Mouse (Mus musculus) liver, embryonic 18 days (tissue): ENCODE data around the gene Ube2s. TPM values are rescaled to one million over a fixed set of nuclear protein-coding genes. Genes with fewer than 3 reads are reported as not detected.

ENCODE experiments used
- polyA plus RNA-seq: library from polyadenylated mRNA; depleted of rRNA; stranded (reverse); fragments of >200 nt; gene quantifications from 2 replicates; pipeline ENCODE4 v1.2.3, GENCODE M21; 2012; rRNA removed

Gene Ube2s
- 252 and 281 TPM in 2 replicates for polyA plus RNA-seq

DNA sequence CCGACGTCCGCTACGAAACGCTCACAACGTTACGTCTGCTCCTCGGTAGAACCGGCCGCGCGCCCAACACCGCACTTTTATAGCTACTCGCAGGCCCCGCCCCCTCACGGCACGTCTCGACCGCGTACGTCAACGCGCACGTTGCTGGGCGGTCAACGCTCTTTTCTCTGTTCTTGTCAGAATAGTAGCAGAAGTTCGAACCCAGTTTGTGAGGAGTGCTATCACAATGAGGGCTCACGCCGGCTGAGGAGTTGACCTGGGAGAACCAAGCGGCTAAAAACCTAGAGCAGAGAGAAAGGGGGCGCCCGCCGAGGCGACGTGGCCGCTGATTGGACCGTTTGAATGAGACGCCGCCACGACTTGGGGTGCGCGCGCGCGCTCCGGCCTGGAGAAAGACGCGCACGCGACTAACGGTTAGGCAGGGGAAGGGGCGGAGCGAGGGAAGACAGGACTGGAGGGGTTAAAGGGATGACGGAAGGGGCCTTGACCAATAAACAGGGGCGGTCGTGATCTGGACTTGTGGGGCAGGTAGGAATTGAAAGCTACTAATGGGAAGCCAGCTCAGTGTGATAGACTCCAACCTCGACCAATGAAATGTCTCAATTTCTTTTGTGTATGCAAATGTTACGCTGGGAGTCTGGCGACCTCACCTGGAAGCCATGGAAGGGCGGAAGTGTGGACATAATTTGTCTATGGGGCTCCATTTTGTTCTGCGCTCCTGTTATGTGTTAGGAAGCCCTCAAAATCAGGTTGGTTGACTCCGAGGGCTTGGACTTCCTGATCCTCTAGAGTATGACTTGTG, at the start of gene Ube2s:
Ube2s (minus strand) TSS at position 288 of the 802 bp plus-strand sequence.

DNA sequence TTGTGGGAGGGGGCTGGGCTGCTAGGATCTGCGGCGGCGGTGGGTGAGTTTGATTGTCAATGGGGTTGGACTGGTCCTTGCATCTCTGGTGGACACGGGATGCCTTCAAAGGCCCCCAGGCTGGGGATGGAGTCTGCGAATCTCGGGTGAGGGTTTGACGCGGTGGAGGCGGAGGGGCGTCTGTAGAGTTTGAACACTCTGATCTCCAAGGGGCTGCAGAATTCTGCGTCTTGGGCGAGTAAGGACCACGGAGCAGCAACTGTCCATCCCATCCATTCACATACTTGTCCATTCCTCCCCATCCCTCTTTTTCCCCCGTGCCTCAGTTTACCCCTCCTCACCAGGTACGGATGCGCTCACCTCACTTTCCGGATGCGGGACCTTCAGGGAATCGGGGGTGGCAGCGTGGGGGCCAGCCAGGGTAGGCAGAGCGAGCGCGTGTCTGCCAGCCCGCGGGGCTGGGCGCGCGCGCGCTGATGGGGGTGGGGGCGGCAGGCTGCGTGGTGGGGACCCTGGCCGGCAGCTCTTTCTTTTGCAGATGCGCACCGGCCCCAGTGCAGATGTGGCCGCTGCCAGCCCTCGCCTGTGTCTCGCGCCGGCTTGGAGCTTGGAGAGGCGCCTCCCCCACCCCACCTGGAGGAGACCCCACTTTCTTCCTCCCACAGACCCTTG, 32.0 kb upstream of the Ube2s start, which contains the start of gene Shisa7:
Shisa7 (minus strand) TSS at position 452 of the 672 bp plus-strand sequence.

DNA sequence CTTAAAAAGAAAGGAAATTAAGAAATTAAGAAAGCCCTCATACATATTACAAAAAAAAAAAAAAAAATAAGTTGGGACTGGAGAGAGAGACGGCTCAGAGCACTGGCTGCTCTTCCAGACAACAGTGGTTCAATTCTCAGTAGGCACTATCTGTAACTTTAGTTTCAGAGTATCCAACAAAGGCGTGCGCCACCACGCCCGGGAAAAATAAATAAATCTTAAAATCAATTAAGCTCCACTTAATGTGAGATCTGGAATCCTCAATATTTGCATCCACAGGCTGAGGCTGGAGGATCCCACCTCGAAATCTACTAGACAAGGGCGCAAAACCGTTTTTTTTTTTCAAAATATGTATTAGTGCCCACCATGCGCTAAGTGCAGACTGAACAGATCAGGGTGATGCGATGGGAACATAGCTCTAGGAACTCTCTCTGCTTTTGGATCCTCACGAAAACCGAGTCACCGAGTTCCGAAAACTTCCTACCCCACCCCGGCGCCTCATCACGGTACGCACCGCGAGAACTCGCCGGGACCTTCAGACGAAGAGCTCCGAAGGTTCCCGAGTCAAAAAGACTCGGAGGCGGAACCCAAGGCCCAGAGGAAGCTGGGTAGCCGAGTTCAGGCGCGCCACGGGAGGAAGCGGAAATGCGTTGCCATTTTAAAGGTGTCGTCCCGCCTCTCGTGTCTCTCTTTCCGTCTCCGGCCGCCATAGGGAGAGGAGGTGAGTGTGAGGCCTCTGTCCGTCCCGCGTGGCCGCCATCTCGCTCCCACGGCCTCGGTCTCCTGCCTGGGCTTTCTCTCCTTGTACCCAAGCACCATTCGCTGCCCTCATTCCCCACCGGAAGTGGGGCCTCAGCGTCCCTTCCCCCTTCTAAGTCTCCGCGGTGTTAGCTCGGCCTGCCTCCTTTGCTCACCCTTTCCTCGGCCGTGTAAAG, 19.8 kb downstream of the Ube2s start, which contains the start of gene Rpl28:
Rpl28 (plus strand) TSS at position 597 of the 935 bp plus-strand sequence.

DNA sequence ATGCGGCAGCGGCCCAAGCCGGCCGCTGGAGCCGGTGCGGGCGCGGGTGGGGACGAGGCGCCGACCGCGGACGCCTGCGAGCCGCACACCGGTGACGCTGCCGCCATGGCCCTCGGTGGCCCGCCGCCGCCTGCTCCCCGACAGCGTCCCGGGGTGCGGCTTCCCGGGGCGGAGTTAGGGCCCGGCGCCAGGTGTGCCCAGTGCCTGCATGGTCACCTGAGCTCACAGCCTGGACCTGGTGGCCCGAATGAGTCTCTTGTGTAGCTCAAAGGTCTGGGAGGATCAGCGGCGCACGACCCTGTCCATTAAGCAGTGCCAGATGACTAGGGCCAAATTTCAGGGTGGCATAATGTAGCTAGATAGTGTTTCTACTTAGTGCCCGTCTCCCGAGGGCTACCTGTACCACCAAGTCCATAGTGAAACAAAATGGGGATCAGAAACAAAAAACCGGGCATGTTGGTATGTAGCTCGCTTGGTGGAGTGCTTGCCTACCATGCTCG, 22.9 kb downstream of the Ube2s start, which contains the start of gene Tmem238:
Tmem238 (minus strand) TSS at position 221 of the 500 bp plus-strand sequence.

DNA sequence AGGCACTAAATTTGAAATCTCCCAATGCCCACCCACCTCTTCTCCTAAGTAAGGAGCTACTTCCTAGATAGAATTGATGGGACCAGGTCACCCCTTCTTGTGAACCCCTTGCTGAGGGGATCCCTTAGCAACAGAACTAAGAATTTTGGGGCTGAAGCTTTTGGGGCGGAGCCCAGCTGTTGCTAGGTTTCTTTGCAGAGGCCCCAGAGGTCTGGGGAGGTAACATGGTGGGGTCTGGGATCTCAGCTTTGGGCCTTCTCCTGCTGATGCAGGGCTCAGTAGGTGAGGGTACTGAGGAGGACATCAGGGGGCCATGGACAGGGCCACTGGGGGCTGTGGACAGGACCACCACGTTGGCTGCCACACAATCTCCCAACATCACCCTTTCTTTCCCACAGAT, 29.6 kb downstream of the Ube2s start, which contains the start of the genes Il11 and Tmem190:
Il11 (minus strand) TSS at position 101 of the 400 bp plus-strand sequence.
Tmem190 (plus strand) TSS at position 179 of the 400 bp plus-strand sequence.

DNA sequence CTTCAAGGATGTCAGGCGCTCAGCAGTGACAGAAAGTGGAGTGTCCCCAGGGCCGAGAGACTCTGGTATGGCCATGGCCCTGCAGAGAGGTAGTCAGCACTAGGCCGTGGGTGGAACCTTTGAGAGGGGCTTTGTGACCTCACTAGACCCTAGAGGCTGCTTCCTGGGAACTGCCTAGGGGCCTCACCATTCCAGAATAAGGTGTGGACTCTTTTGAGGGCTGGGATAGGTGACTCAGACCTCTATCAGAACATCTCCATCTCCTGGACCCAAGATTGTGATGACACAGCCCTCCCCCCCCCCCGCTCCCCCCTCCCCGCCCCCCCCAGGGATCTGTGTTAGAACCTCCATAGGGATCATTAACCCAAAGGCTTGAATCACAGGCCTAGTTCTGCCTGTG, 41.2 kb downstream of the Ube2s start, which contains the start of gene Fam71e2:
Fam71e2 (minus strand) TSS at position 101 of the 400 bp plus-strand sequence.

DNA sequence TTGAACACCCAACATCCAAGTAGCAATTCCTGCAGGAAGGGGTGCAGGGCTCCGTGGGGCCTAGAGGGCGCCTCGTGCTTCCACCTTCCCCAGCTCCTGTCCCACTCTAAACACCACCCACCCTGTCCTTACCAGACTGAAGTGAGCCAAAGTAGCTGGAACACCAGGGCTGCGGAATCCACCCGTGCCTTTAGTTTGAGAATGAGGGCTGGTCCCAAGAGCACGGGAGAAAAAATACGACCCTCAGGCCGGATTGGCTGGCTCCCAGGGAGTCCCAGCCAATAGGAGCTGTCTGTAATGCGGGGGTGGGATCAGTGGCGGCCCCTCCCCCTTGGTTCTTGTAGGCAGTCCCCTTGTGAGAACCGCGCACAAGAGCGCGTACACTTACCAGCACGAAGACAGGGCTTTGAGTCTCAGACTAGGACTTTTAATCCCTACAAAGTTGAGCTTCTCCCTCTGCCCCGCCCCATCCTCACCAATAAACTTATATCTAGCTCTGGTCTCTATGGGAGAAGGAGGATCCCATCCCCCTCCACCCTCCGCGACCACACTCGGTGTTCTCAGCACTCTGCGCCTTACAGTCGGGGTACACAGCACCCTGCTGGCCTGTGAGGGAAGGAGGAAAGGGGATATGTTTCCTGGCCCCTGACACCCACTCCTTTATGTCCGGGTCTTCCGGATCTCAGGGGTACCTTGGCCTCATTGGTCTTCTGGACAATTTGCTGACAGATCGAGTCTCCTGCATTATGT, 59.4 kb downstream of the Ube2s start, which contains the start of gene Cox6b2:
Cox6b2 (minus strand) TSS at position 274 of the 750 bp plus-strand sequence.

Other genes starting within 250 kb of the Ube2s start
- gene Ptprh, start 208.5 kb downstream of the Ube2s start, polyA plus RNA-seq: 0.01 and 0.04 TPM in 2 replicates
- gene Tmem86b, start 181.2 kb downstream of the Ube2s start, polyA plus RNA-seq: 36.5 and 38.2 TPM in 2 replicates
- 28.8 and 34.0 TPM in 2 replicates for gene Ppp6r1, start 153.6 kb downstream of the Ube2s start, polyA plus RNA-seq
- 20.4 and 21.6 TPM in 2 replicates for gene Hspbp1, start 127.5 kb downstream of the Ube2s start, polyA plus RNA-seq
- 0.31 and 0.32 TPM in 2 replicates for gene Brsk1, start 122.0 kb downstream of the Ube2s start, polyA plus RNA-seq
- 0.74 and 0.80 TPM in 2 replicates for gene Tmem150b, start 87.3 kb downstream of the Ube2s start, polyA plus RNA-seq
- gene Kmt5c, start 72.5 kb downstream of the Ube2s start, polyA plus RNA-seq: 53.8 and 67.2 TPM in 2 replicates
- gene Cox6b2, start 59.5 kb downstream of the Ube2s start, polyA plus RNA-seq: 80.4 and 84.3 TPM in 2 replicates
- gene Fam71e2, start 41.3 kb downstream of the Ube2s start, polyA plus RNA-seq: 0.01 TPM in 1 of 2 replicates, not detected in the other
- gene Il11, start 29.7 kb downstream of the Ube2s start, polyA plus RNA-seq: 0.02 and 0.13 TPM in 2 replicates
- not detected in 2 replicates for gene Tmem190, start 29.7 kb downstream of the Ube2s start, polyA plus RNA-seq
- gene Tmem238, start 22.9 kb downstream of the Ube2s start, polyA plus RNA-seq: 11.3 and 11.9 TPM in 2 replicates
- gene Rpl28, start 19.7 kb downstream of the Ube2s start, polyA plus RNA-seq: 244 and 284 TPM in 2 replicates
- 0.08 and 0.18 TPM in 2 replicates for gene Shisa7, start 32.1 kb upstream of the Ube2s start, polyA plus RNA-seq
- gene Isoc2b, start 57.7 kb upstream of the Ube2s start, polyA plus RNA-seq: 5.7 and 6.4 TPM in 2 replicates
- 29.3 and 33.2 TPM in 2 replicates for gene Isoc2a, start 64.6 kb upstream of the Ube2s start, polyA plus RNA-seq
- 0.03 and 0.05 TPM in 2 replicates for gene Gm36210, start 93.9 kb upstream of the Ube2s start, polyA plus RNA-seq
- gene Zfp628, start 102.6 kb upstream of the Ube2s start, polyA plus RNA-seq: 2.1 and 2.5 TPM in 2 replicates
- gene Nat14, start 109.4 kb upstream of the Ube2s start, polyA plus RNA-seq: 0.61 and 0.77 TPM in 2 replicates
- gene Ssc5d, start 113.2 kb upstream of the Ube2s start, polyA plus RNA-seq: 0.25 and 0.30 TPM in 2 replicates
- gene Sbk2, start 151.8 kb upstream of the Ube2s start, polyA plus RNA-seq: 0.06 TPM in 1 of 2 replicates, not detected in the other
- 0.01 TPM in 2 replicates for gene Sbk3, start 158.6 kb upstream of the Ube2s start, polyA plus RNA-seq
- 8.2 and 11.4 TPM in 2 replicates for gene Zfp579, start 183.6 kb upstream of the Ube2s start, polyA plus RNA-seq
- 10.6 and 11.9 TPM in 2 replicates for gene Zfp524, start 201.8 kb upstream of the Ube2s start, polyA plus RNA-seq
- 11.8 and 13.2 TPM in 2 replicates for gene Fiz1, start 202.1 kb upstream of the Ube2s start, polyA plus RNA-seq
- 0.10 TPM in 1 of 2 replicates, not detected in the other for gene Gm44973, start 202.9 kb upstream of the Ube2s start, polyA plus RNA-seq
- 5.6 and 7.4 TPM in 2 replicates for gene Zfp865, start 207.8 kb upstream of the Ube2s start, polyA plus RNA-seq
- gene Ccdc106, start 208.0 kb upstream of the Ube2s start, polyA plus RNA-seq: 0.32 and 0.41 TPM in 2 replicates
- gene 4632433K11Rik, start 221.5 kb upstream of the Ube2s start, polyA plus RNA-seq: not detected in 2 replicates
- gene Zfp784, start 225.9 kb upstream of the Ube2s start, polyA plus RNA-seq: 1.6 and 1.7 TPM in 2 replicates
- gene Zfp580, start 238.9 kb upstream of the Ube2s start, polyA plus RNA-seq: 1.6 TPM in 2 replicates
- 90.0 and 99.7 TPM in 2 replicates for gene U2af2, start 249.6 kb upstream of the Ube2s start, polyA plus RNA-seq